In the genomic region with DNA sequence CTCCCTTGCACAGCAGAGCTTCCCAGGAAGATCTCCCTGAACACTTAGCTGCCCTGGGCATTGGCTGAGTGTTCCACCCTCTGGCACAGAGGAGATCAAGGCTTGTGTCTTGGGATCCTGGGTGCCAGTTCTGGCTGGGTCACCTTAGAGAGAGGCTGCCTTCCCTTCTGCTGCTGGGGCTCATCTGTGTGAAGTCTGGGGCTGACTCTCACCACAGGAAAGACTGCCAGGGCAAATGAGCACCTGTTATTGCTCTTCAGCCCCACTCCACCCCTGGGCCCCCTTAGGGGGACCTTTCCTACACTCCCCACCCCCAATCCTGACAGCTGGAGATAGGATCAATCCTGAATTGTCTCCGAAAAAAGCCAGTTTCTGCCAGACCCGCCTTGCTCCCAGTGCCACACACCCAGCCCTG, we compare ENCODE assay signal across 9 mouse cellular contexts. TPM values are rescaled to one million over a fixed set of nuclear protein-coding genes. Genes with fewer than 3 reads are reported as not detected.
DNase-seq lines count a peak whose midpoint lies in the region; TF ChIP-seq lines count a peak whose summit lies in the region.
"Had no signal": no experiment of that assay in that cellular context is flagged by ENCODE, and none has a peak within 500 bp of the region (broad histone marks: within the 10 kb centered on the region; RNA-seq: fewer than 3 reads in every experiment).

No protein-coding gene starts in this region.

- TF ChIP-seq EP300 in heart, adult 2 months (IDR thresholded peaks at IDR 0.05; ENCODE audit: insufficient read depth, low read depth, low read length), result no peak

- peak overlapping the region; percentile 88 for H3K27ac ChIP-seq in heart, embryonic 10.5 days
- H3K27ac ChIP-seq in heart, adult 2 months, result no peak overlapping the region
- H3K27ac ChIP-seq in thymus, adult 2 months (ENCODE audit: control insufficient read depth, insufficient read depth, low read length), result peak overlapping the region; percentile 65; the same call in 1 of the 2 replicates
- no peak overlapping the region for H3K27ac ChIP-seq in macrophage

- H3K4me1 ChIP-seq in heart, embryonic 10.5 days, result peaks cover 58% of the 10 kb centered on the region
- peaks cover 5% of the 10 kb centered on the region; the same call in 1 of the 2 replicates for H3K4me1 ChIP-seq in heart, adult 2 months (ENCODE audit: control insufficient read depth, insufficient read depth, low read length)
- peaks cover 40% of the 10 kb centered on the region for H3K4me1 ChIP-seq in thymus, adult 2 months (replicated peaks; ENCODE audit: control insufficient read depth, insufficient read depth, low read length)

- 30% methylated on average over 2 of the region's 2 CpGs for WGBS in heart, embryonic 10.5 days
- WGBS in heart, adult 2 months, result 53% methylated on average over 2 of the region's 2 CpGs
- 15% methylated on average over 2 of the region's 2 CpGs for WGBS in thymus, adult 2 months
- WGBS in macrophage (ENCODE audit: missing documents), result 55% methylated on average over 2 of the region's 2 CpGs

- no peaks in the 10 kb centered on the region for H3K36me3 ChIP-seq in heart, embryonic 10.5 days
- no peaks in the 10 kb centered on the region for H3K36me3 ChIP-seq in heart, adult 2 months (ENCODE audit: control insufficient read depth, insufficient read depth, low read length)
- H3K36me3 ChIP-seq in thymus, adult 2 months (ENCODE audit: control insufficient read depth, insufficient read depth, low read length), result no peaks in the 10 kb centered on the region
- no peaks in the 10 kb centered on the region for H3K36me3 ChIP-seq in macrophage (ENCODE audit: inconsistent target)

- H3K4me3 ChIP-seq in heart, embryonic 10.5 days, result peak overlapping the region; percentile 75
- H3K4me3 ChIP-seq in heart, adult 2 months, result no peak overlapping the region
- peak overlapping the region; percentile 10; the same call in 1 of the 2 replicates for H3K4me3 ChIP-seq in thymus, adult 2 months (ENCODE audit: control insufficient read depth, insufficient read depth, low read length)
- H3K4me3 ChIP-seq in macrophage (ENCODE audit: inconsistent target), result peak overlapping the region; percentile 59; the same call in 1 of the 2 replicates

- H3K79me2 ChIP-seq in heart, adult 2 months (replicated peaks; ENCODE audit: control insufficient read depth, insufficient read depth, low read length), result no peaks in the 10 kb centered on the region
- H3K79me2 ChIP-seq in macrophage (ENCODE audit: inconsistent target), result no peaks in the 10 kb centered on the region

- no peak for TF ChIP-seq POLR2A in heart, adult 2 months (IDR thresholded peaks at IDR 0.05; ENCODE audit: insufficient read depth, low read depth, low read length)
- no peak for TF ChIP-seq POLR2A in thymus, adult 2 months (IDR thresholded peaks at IDR 0.05; ENCODE audit: control insufficient read depth, extremely low read depth, insufficient read depth, low read length, poor library complexity)

- no peaks in the 10 kb centered on the region for H3K9me3 ChIP-seq in heart, embryonic 10.5 days

- no peak for TF ChIP-seq CTCF in heart, adult 2 months (IDR thresholded peaks at IDR 0.05)
- TF ChIP-seq CTCF in thymus, adult 2 months (IDR thresholded peaks at IDR 0.05; ENCODE audit: borderline replicate concordance, control insufficient read depth, extremely low read depth, insufficient read depth, low read length, poor library complexity), result no peak

- peaks cover 7% of the 10 kb centered on the region; the same call in 1 of the 2 replicates for H3K27me3 ChIP-seq in heart, embryonic 10.5 days (ENCODE audit: insufficient read depth, poor library complexity, severe bottlenecking)
- H3K27me3 ChIP-seq in heart, adult 2 months (ENCODE audit: control insufficient read depth, insufficient read depth, low read length), result no peaks in the 10 kb centered on the region
- no peaks in the 10 kb centered on the region for H3K27me3 ChIP-seq in thymus, adult 2 months (ENCODE audit: control insufficient read depth, insufficient read depth, low read length)

- no peak overlapping the region for H3K9ac ChIP-seq in heart, adult 2 months (ENCODE audit: low read depth, low read length)

- DNase-seq in heart, embryonic 10.5 days (ENCODE audit: low spot score), result no peak
- DNase-seq in heart, adult 2 months, result no peak
- DNase-seq in thymus, adult 2 months, result no peak
- DNase-seq in thymus, adult 18-20 months, result no peak
- no peak for DNase-seq in B cell, adult 2 months
- DNase-seq in cerebellum, adult 9-11 months, result no peak
- no peak for DNase-seq in MN1 (ENCODE audit: low spot score)

- intact Hi-C loops in heart, adult 2 months (cut with DNase I), result no loop called here

RNA-seq across cellular contexts. Expression of a gene that starts 1.0 kb away (rescaled TPM):
- 9.4 and 11.0 TPM in 2 replicates for polyA plus RNA-seq in heart, embryonic 10.5 days (2016; fragmentation: Nextera tagmentation; extraction: Ambion mirVana)
- 1 to 10 TPM; 1.8 to 2.4 TPM for total RNA-seq in heart, adult 2 months (2021)
- 3.7 and 4.6 TPM in 2 replicates for polyA plus RNA-seq in heart, adult 2 months (2012; rRNA removed)
- polyA plus RNA-seq in thymus, adult 2 months (2012; rRNA removed), result 21.4 and 25.3 TPM in 2 replicates
- total RNA-seq in macrophage (2018; cell fraction: chromatin; rRNA removed), result 10 to 100 TPM in 1 of 26 experiments, 1 to 10 TPM in 24, under 1 TPM in 1; 0.82 to 23.3 (median 4.9) TPM
- total RNA-seq in macrophage (2018; cell fraction: cytosol; rRNA removed), result 10 to 100 TPM in 9 of 26 experiments, 1 to 10 TPM in 17; 3.8 to 13.8 (median 7.2) TPM
- 10 to 100 TPM in 4 of 26 experiments, 1 to 10 TPM in 22; 1.8 to 16.9 (median 5.3) TPM for total RNA-seq in macrophage (2018; cell fraction: nucleus; rRNA removed)
- 5.5 to 8.5 TPM (median 5.9 TPM) in 3 replicates for polyA plus RNA-seq in macrophage (2018)

RNA-seq across cellular contexts. Expression of a gene that starts 22.2 kb away (rescaled TPM):
- polyA plus RNA-seq in heart, embryonic 10.5 days (2016; fragmentation: Nextera tagmentation; extraction: Ambion mirVana), result 0.06 TPM in 1 of 2 replicates, not detected in the other
- total RNA-seq in heart, adult 2 months (2021), result not detected
- 0.06 TPM in 1 of 2 replicates, not detected in the other for polyA plus RNA-seq in heart, adult 2 months (2012; rRNA removed)
- polyA plus RNA-seq in thymus, adult 2 months (2012; rRNA removed), result 0.34 and 0.40 TPM in 2 replicates
- total RNA-seq in macrophage (2018; cell fraction: chromatin; rRNA removed), result under 1 TPM in 16 of 26 experiments, not detected in 10; 0.21 to 0.95 (median 0.49) TPM
- under 1 TPM in 18 of 26 experiments, not detected in 8; 0.03 to 0.18 (median 0.08) TPM for total RNA-seq in macrophage (2018; cell fraction: cytosol; rRNA removed)
- 1 to 10 TPM in 1 of 26 experiments, under 1 TPM in 13, not detected in 12; 0.23 to 1.3 (median 0.38) TPM for total RNA-seq in macrophage (2018; cell fraction: nucleus; rRNA removed)
- polyA plus RNA-seq in macrophage (2018), result 0.18 TPM in 1 of 3 replicates, not detected in the others

RNA-seq across cellular contexts. Expression of a gene that starts 31.8 kb away (rescaled TPM):
- 0.33 TPM in 2 replicates for polyA plus RNA-seq in heart, embryonic 10.5 days (2016; fragmentation: Nextera tagmentation; extraction: Ambion mirVana)
- total RNA-seq in heart, adult 2 months (2021), result under 1 TPM in 1 of 2 experiments, not detected in 1; 0.14 TPM
- 0.06 TPM in 1 of 2 replicates, not detected in the other for polyA plus RNA-seq in heart, adult 2 months (2012; rRNA removed)
- 1.8 TPM in 2 replicates for polyA plus RNA-seq in thymus, adult 2 months (2012; rRNA removed)
- total RNA-seq in macrophage (2018; cell fraction: chromatin; rRNA removed), result 10 to 100 TPM in 1 of 26 experiments, 1 to 10 TPM in 19, under 1 TPM in 6; 0.51 to 12.4 (median 2.4) TPM
- total RNA-seq in macrophage (2018; cell fraction: cytosol; rRNA removed), result under 1 TPM in 17 of 26 experiments, not detected in 9; 0.03 to 0.23 (median 0.10) TPM
- 10 to 100 TPM in 1 of 26 experiments, 1 to 10 TPM in 9, under 1 TPM in 14, not detected in 2; 0.22 to 11.7 (median 0.89) TPM for total RNA-seq in macrophage (2018; cell fraction: nucleus; rRNA removed)
- polyA plus RNA-seq in macrophage (2018), result 0.11 TPM in 1 of 3 replicates, not detected in the others
- polyA plus RNA-seq: inflammation-experienced regulatory T-cells, adult 6 months had no signal

RNA-seq across cellular contexts. Expression of a gene that starts 57.8 kb away (rescaled TPM):
- 16.4 and 17.3 TPM in 2 replicates for polyA plus RNA-seq in heart, embryonic 10.5 days (2016; fragmentation: Nextera tagmentation; extraction: Ambion mirVana)
- 1 to 10 TPM; 4.5 to 5.9 TPM for total RNA-seq in heart, adult 2 months (2021)
- 7.1 and 10.8 TPM in 2 replicates for polyA plus RNA-seq in heart, adult 2 months (2012; rRNA removed)
- 8.0 and 10.1 TPM in 2 replicates for polyA plus RNA-seq in thymus, adult 2 months (2012; rRNA removed)
- total RNA-seq in macrophage (2018; cell fraction: chromatin; rRNA removed), result 100 to 1,000 TPM in 3 of 26 experiments, 10 to 100 TPM in 22, 1 to 10 TPM in 1; 6.6 to 104 (median 61.0) TPM
- total RNA-seq in macrophage (2018; cell fraction: cytosol; rRNA removed), result 10 to 100 TPM; 12.8 to 41.8 (median 21.1) TPM
- 100 to 1,000 TPM in 1 of 26 experiments, 10 to 100 TPM in 22, 1 to 10 TPM in 3; 6.1 to 122 (median 36.1) TPM for total RNA-seq in macrophage (2018; cell fraction: nucleus; rRNA removed)
- 19.5 to 48.5 TPM (median 22.7 TPM) in 3 replicates for polyA plus RNA-seq in macrophage (2018)

Comparison
In these comparisons a context has a peak if more than half of its experiments do, and no peak if none do; other contexts are left out.
1. H3K27ac ChIP-seq: peak in heart, embryonic 10.5 days (single experiment) and thymus, adult 2 months (single experiment); none in heart, adult 2 months (single experiment) and macrophage (single experiment).